Mouse (Mus musculus) limb, embryonic 13.5 days (tissue): ENCODE data around the gene Gm10295. TPM values are rescaled to one million over a fixed set of nuclear protein-coding genes. Genes with fewer than 3 reads are reported as not detected.

Experiments used
- ATAC-seq: fragments of 200-750 bp; cut with Nextera tagmentation; 2 replicates; pipeline ENCODE4 v1.8.0; 2017; ENCODE audit warnings: low read depth, moderate number of reproducible peaks, moderate TSS enrichment; ENCODE audit not compliant: low FRiP score
- H3K27ac ChIP-seq: fragments of 300-500 bp; sonication (generic); 2 replicates; pipeline ENCODE4 v1.5.1; 2015; ENCODE audit warnings: inconsistent platforms, mild to moderate bottlenecking, moderate library complexity
- H3K27me3 ChIP-seq: fragments of 300-500 bp; sonication (generic); 2 replicates; pipeline ENCODE4 v1.6.1; 2015; ENCODE audit warnings: mild to moderate bottlenecking, inconsistent platforms
- H3K36me3 ChIP-seq: fragments of 300-500 bp; sonication (generic); 2 replicates; pipeline ENCODE4 v1.6.1; 2015; ENCODE audit warnings: inconsistent platforms, mild to moderate bottlenecking, moderate library complexity
- H3K4me1 ChIP-seq: fragments of 300-500 bp; sonication (generic); 2 replicates; pipeline ENCODE4 v1.6.1; 2015; ENCODE audit warnings: inconsistent platforms
- H3K4me2 ChIP-seq: fragments of 300-500 bp; sonication (generic); replicated peaks from 2 replicates; pipeline ENCODE4 v1.6.1; 2015; ENCODE audit warnings: inconsistent platforms, mild to moderate bottlenecking, moderate library complexity
- H3K4me3 ChIP-seq: fragments of 300-500 bp; sonication (generic); 2 replicates; pipeline ENCODE4 v1.5.1; 2015; ENCODE audit warnings: moderate library complexity, mild to moderate bottlenecking, inconsistent platforms
- H3K9ac ChIP-seq: fragments of 300-500 bp; sonication (generic); 2 replicates; pipeline ENCODE4 v1.6.1; 2015; ENCODE audit warnings: mild to moderate bottlenecking, inconsistent platforms
- H3K9me3 ChIP-seq: fragments of 300-500 bp; sonication (generic); 2 replicates; pipeline ENCODE4 v1.6.1; 2016; ENCODE audit warnings: inconsistent platforms
- WGBS: fragments of 180-500 bp; shearing (Covaris S2); methylation state at CpG from one replicate; pipeline ENCODE4 v1.1.7; 2015; 5-methylcytosine and 5-hydroxymethylcytosine counted together
- polyA plus RNA-seq: library from polyadenylated mRNA; unstranded; fragments of >200 nt; fragmentation: Nextera tagmentation; extraction: Ambion mirVana; gene quantifications from 2 replicates; pipeline ENCODE4 v1.2.1, GENCODE M21; 2015

Gene Gm10295
- polyA plus RNA-seq, 1 experiment from 2014 or later: not detected

GRCm38 (mm10) chr7:71313148-71313765, 38.0 kb downstream of the Gm10295 start:
- Histone ChIP-seq H3K9me3 (no peaks in the 10 kb centered on the region), H3K36me3 (no peaks in the 10 kb centered on the region), H3K9ac (no peak overlapping the region), H3K27me3 (no peaks in the 10 kb centered on the region), H3K27ac (no peak overlapping the region), H3K4me1 (peaks cover 9% of the 10 kb centered on the region; the same call in 1 of the 2 replicates), H3K4me3 (no peak overlapping the region), H3K4me2 (no peak overlapping the region)
- 73% methylated on average over 7 of the region's 7 CpGs for WGBS
- ATAC-seq: no peak

- WGBS: 83% methylated on average over 3 of the region's 3 CpGs
- H3K9me3 ChIP-seq: no peaks in the 10 kb centered on the region
- H3K4me1 ChIP-seq: peaks cover 9% of the 10 kb centered on the region; the same call in 1 of the 2 replicates
- no peaks in the 10 kb centered on the region for H3K27me3 ChIP-seq
- H3K9ac ChIP-seq: no peak overlapping the region
- H3K36me3 ChIP-seq: no peaks in the 10 kb centered on the region
- ATAC-seq: no peak
- H3K27ac ChIP-seq: no peak overlapping the region
- H3K4me3 ChIP-seq: no peak overlapping the region
- H3K4me2 ChIP-seq: no peak overlapping the region
Observed at GRCm38 (mm10) chr7:71312375-71312774, 38.9 kb downstream of the Gm10295 start.

GRCm38 (mm10) chr7:71311411-71311810, 39.9 kb downstream of the Gm10295 start:
- H3K9ac ChIP-seq: no peak overlapping the region
- ATAC-seq: no peak
- H3K36me3 ChIP-seq: no peaks in the 10 kb centered on the region
- H3K27me3 ChIP-seq: no peaks in the 10 kb centered on the region
- H3K4me3 ChIP-seq: no peak overlapping the region
- peaks cover 9% of the 10 kb centered on the region; the same call in 1 of the 2 replicates for H3K4me1 ChIP-seq
- 51% methylated on average over 11 of the region's 11 CpGs for WGBS
- H3K4me2 ChIP-seq: no peak overlapping the region
- no peak overlapping the region for H3K27ac ChIP-seq
- H3K9me3 ChIP-seq: no peaks in the 10 kb centered on the region

DNA sequence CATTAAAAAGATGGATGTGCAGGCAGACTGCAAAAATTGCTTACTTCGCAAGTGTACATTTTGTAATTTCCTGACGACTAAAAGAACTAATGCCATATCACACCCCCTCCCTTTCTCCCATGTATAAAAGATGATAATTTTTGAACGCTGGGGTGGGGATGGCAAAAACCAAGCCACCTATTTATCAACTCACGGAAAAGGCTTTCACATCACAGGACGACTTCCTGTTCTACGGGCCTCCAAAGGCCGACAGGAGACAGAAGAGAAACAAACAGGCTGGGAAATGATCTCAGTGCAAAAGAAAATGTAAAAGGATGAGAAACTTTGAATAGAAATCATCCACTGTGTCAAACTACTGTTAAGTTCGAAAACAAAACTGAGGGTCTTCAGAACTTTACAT, 43.2 kb downstream of the Gm10295 start:
- WGBS: 33% methylated on average over 8 of the region's 8 CpGs
- Histone ChIP-seq H3K27me3 (no peaks in the 10 kb centered on the region), H3K4me3 (no peak overlapping the region), H3K27ac (no peak overlapping the region), H3K4me1 (peaks cover 8% of the 10 kb centered on the region; the same call in 1 of the 2 replicates), H3K9ac (no peak overlapping the region), H3K9me3 (no peaks in the 10 kb centered on the region), H3K4me2 (no peak overlapping the region), H3K36me3 (no peaks in the 10 kb centered on the region)
- ATAC-seq: no peak

GRCm38 (mm10) chr7:71302714-71303113, 48.6 kb downstream of the Gm10295 start:
- Histone ChIP-seq H3K4me3 (no peak overlapping the region), H3K36me3 (no peaks in the 10 kb centered on the region), H3K9me3 (no peaks in the 10 kb centered on the region), H3K27ac (no peak overlapping the region), H3K27me3 (no peaks in the 10 kb centered on the region), H3K9ac (no peak overlapping the region), H3K4me1 (no peaks in the 10 kb centered on the region), H3K4me2 (no peak overlapping the region)
- ATAC-seq: no peak
- 75% methylated on average over 4 of the region's 4 CpGs for WGBS
